Mouse (Mus musculus): ENCODE measurements at regions not wholly inside any gene's neighbourhood (a gene's known extent, or its start where the extent isn't known, plus 50 kb on each side); places are given as distances from the start of the nearest gene placed in this dataset.

- TF ChIP-seq CTCF (IDR thresholded peaks at IDR 0.05; ENCODE audit: low read depth, low read length) (no peak), POLR2A (IDR thresholded peaks at IDR 0.05; ENCODE audit: extremely low read depth, insufficient read depth, low read length) (no peak)
These were observed 119.7 kb upstream of the Kctd3 start for GRCm38 (mm10) chr1:189127367-189127766.
